Mouse (Mus musculus): ENCODE measurements around the gene Grik4. TPM values are rescaled to one million over a fixed set of nuclear protein-coding genes. Genes with fewer than 3 reads are reported as not detected.

Grik4 gene
- polyA plus RNA-seq, 1 experiment from 2014 or later: 4.4 TPM

DNA sequence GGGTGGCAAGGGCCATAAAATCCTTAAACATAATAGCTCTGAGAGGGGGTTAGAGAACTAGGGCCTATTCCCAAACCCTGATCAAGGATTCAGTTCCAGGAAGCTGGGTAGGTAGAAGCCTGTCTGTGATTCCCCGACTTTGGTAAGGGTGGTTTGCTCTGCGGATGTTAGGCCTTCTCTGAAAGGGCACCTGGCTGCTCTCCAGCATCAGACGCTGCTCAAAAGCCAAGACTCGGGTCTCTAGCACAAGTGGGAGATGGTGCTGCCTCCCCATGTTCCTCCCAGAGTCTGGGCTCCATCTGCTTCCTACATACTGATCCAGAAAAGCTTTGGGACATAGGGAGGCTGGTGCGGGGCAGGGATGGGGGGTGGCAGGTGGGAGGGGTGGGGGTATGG lies 270.3 kb downstream of the Grik4 start:
- Histone ChIP-seq H3K9ac (replicated peaks) (no peak overlapping the region), H3K4me2 (replicated peaks) (no peak overlapping the region), H3K4me3 (no peak overlapping the region), H3K4me1 (peaks cover 9% of the 10 kb centered on the region; the same call in 1 of the 2 replicates), H3K9me3 (no peaks in the 10 kb centered on the region), H3K27ac (replicated peaks) (no peak overlapping the region), H3K36me3 (no peaks in the 10 kb centered on the region), H3K27me3 (no peaks in the 10 kb centered on the region)
- 56% methylated on average over 5 of the region's 5 CpGs for WGBS
- ATAC-seq (replicated peaks): no peak

DNA sequence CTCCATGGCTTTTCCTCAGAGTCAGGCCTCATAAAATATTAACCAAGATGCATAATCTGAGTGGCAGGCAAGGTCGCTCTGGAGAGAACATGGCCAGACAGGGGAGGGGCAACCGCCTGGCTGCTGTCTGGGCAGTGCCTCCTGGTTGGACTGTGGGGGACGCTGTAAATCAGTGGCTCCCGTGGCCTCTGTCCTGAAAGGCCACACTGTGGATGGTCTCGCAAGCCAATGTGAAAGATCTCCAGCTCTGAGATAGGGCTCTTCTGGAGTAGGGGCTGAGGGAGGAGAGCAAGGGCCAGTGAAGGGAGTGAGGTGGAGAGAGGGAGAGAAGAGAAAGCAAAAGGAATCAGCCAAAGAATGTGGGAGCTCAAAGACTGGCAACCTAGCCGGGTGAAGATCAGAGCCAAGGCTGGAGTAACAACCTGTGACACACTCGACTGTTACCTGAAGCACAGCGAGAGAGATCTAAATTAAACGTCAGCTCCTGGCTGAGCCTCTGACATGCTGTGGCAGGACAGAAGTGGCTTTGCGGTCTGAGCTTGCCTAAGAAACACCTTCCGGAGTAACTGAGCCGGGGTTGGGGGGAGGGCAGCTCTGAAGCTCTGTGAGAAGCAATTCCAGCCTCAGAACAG lies 270.8 kb downstream of the Grik4 start:
- ATAC-seq (replicated peaks): no peak
- H3K9ac ChIP-seq (replicated peaks): no peak overlapping the region
- peaks cover 9% of the 10 kb centered on the region; the same call in 1 of the 2 replicates for H3K4me1 ChIP-seq
- no peaks in the 10 kb centered on the region for H3K27me3 ChIP-seq
- 80% methylated on average over 12 of the region's 12 CpGs for WGBS
- H3K4me3 ChIP-seq: no peak overlapping the region
- no peaks in the 10 kb centered on the region for H3K36me3 ChIP-seq
- no peaks in the 10 kb centered on the region for H3K9me3 ChIP-seq
- no peak overlapping the region for H3K4me2 ChIP-seq (replicated peaks)
- H3K27ac ChIP-seq (replicated peaks): no peak overlapping the region

DNA sequence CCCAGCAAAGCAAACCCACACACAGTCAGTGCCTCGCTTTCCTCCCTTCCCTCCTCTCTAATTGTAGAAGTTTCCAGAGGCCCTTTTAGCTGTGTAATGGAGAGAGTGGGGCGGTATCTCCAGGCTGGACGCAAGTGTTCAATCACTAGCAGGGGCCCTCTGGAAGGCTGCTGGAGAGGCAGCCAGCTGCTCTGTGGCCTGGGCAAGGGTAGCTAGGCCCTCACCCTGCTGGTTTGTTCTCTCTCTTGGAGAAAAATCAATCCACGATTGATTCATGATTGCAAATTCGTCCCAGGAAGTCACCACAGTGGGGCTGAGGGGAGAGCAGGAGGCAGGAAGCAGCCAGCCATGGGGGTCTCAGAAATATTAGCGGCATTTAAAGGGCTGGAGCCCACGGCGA lies 271.3 kb downstream of the Grik4 start:
- Histone ChIP-seq H3K36me3 (no peaks in the 10 kb centered on the region), H3K27ac (replicated peaks) (no peak overlapping the region), H3K27me3 (no peaks in the 10 kb centered on the region), H3K9ac (replicated peaks) (no peak overlapping the region), H3K4me1 (peaks cover 9% of the 10 kb centered on the region; the same call in 1 of the 2 replicates), H3K4me3 (no peak overlapping the region), H3K4me2 (replicated peaks) (no peak overlapping the region), H3K9me3 (no peaks in the 10 kb centered on the region)
- WGBS: 78% methylated on average over 8 of the region's 8 CpGs
- ATAC-seq (replicated peaks): no peak

DNA sequence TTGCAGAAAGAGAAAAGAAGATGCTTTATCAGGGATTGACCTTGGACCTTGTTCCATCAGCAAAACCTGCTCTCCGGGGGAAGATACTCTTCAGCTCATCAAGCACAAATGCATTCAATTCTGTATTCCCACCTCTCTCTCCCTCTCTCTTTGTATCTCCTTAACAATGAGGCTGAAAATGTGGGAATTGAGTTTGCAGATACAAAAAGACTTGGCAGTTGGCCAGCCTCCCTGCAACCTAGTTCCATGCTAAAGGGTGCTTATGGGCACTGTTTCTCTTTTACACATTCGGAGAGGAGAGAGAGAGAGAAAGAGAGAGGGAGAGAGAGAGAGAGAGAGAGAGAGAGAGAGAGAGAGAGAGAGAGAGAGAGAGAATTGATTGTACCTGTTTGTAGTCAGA lies 273.7 kb downstream of the Grik4 start:
- WGBS: 13% methylated on average over 2 of the region's 2 CpGs
- no peak overlapping the region for H3K27ac ChIP-seq (replicated peaks)
- no peaks in the 10 kb centered on the region for H3K36me3 ChIP-seq
- no peak overlapping the region for H3K9ac ChIP-seq (replicated peaks)
- no peaks in the 10 kb centered on the region for H3K9me3 ChIP-seq
- ATAC-seq (replicated peaks): no peak
- H3K4me2 ChIP-seq (replicated peaks): no peak overlapping the region
- no peak overlapping the region for H3K4me3 ChIP-seq
- peaks cover 9% of the 10 kb centered on the region; the same call in 1 of the 2 replicates for H3K4me1 ChIP-seq
- H3K27me3 ChIP-seq: no peaks in the 10 kb centered on the region

DNA sequence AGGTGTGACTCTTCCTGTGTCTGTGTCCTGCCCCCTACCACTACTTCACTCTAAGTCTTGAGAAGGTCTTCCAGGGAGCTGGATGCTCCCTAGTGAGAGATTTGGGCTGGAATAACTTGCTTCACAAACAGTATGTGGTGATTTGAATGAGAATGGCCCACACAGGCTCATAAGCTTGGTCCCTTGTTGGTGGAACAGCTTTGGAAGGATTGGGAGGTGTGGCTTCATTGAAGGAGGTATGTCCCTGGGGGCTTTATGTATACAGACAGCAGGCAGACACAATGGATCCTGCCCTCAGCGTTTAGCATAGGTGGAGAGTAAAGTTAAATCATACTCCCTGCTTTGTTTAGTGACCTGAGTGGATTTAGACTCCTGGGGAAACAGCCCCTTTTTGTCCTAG lies 282.8 kb downstream of the Grik4 start:
- Histone ChIP-seq H3K4me2 (replicated peaks) (no peak overlapping the region), H3K36me3 (no peaks in the 10 kb centered on the region), H3K27me3 (no peaks in the 10 kb centered on the region), H3K9ac (replicated peaks) (no peak overlapping the region), H3K9me3 (no peaks in the 10 kb centered on the region), H3K27ac (replicated peaks) (no peak overlapping the region), H3K4me1 (no peaks in the 10 kb centered on the region), H3K4me3 (no peak overlapping the region)
- no peak for ATAC-seq (replicated peaks)
- WGBS: 67% methylated on average over 1 of the region's 1 CpGs

DNA sequence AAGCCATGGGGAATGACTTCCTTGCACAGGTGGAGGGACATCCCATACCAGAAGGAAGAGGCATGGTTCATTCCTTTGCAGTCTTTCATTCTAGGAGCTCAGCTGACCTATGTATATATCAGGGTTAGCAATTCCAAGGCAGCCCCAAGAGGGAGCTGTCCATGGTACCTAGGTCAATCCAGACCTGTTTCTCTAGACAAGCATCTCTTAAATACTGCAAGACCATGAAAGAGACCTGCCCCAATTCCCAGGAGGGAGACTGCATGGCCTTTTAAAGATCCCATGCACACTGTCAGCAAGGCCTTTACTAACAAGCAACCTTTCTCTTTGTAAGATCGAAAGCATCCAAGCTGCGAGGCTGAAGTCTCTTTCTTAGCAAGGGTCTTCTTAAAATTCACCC lies 291.5 kb downstream of the Grik4 start:
- H3K4me2 ChIP-seq (replicated peaks): no peak overlapping the region
- no peaks in the 10 kb centered on the region for H3K9me3 ChIP-seq
- ATAC-seq (replicated peaks): no peak
- H3K4me3 ChIP-seq: no peak overlapping the region
- H3K27me3 ChIP-seq: no peaks in the 10 kb centered on the region
- H3K27ac ChIP-seq (replicated peaks): no peak overlapping the region
- peaks cover 6% of the 10 kb centered on the region; the same call in 1 of the 2 replicates for H3K4me1 ChIP-seq
- H3K9ac ChIP-seq (replicated peaks): no peak overlapping the region
- no peaks in the 10 kb centered on the region for H3K36me3 ChIP-seq
- WGBS: 72% methylated on average over 2 of the region's 2 CpGs

DNA sequence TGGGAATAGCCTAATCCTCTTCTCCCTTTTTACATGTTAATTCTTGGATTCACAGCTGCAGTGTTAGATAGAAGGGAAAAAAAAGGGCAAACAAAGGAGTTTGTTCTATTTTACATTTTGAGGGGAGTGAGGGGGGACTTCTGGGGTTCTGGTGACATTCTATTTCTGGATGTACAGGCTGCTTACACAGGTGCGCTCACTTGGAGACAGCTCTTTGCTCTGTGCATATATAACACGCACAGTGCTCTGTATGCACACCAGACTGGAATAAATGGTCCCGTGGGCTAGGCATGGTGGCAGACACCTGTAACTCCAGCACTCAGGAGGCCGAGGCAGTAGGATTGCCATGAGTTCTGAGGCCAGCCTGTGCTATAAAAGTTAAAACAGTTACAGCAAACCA lies 292.0 kb downstream of the Grik4 start:
- H3K4me3 ChIP-seq: no peak overlapping the region
- H3K9ac ChIP-seq (replicated peaks): no peak overlapping the region
- ATAC-seq (replicated peaks): no peak
- H3K27ac ChIP-seq (replicated peaks): no peak overlapping the region
- no peaks in the 10 kb centered on the region for H3K9me3 ChIP-seq
- no peaks in the 10 kb centered on the region for H3K36me3 ChIP-seq
- peaks cover 6% of the 10 kb centered on the region; the same call in 1 of the 2 replicates for H3K4me1 ChIP-seq
- no peak overlapping the region for H3K4me2 ChIP-seq (replicated peaks)
- 55% methylated on average over 4 of the region's 4 CpGs for WGBS
- H3K27me3 ChIP-seq: no peaks in the 10 kb centered on the region

DNA sequence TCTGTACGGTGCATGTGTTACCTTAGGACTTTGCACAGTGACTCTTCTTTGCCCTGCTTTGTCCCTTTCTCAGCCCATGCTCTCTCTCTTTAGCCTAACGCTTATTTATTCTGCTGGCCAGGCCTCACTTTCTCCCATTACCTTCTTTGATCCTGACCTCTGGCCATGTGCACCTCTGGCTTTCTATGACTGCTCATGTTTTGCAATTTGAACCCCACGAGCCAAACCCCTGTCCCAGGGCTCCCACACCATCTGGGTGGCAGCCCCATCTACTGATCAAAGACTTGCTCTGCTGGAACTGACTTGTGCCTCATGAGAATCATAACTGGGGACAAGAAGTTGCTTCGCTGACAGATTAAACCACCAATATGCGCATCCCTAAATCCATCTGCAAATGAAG lies 294.4 kb downstream of the Grik4 start:
- Histone ChIP-seq H3K27me3 (no peaks in the 10 kb centered on the region), H3K4me3 (no peak overlapping the region), H3K4me2 (replicated peaks) (no peak overlapping the region), H3K9me3 (no peaks in the 10 kb centered on the region), H3K4me1 (peaks cover 6% of the 10 kb centered on the region; the same call in 1 of the 2 replicates), H3K36me3 (no peaks in the 10 kb centered on the region), H3K27ac (replicated peaks) (no peak overlapping the region), H3K9ac (replicated peaks) (no peak overlapping the region)
- WGBS: 78% methylated on average over 5 of the region's 5 CpGs
- ATAC-seq (replicated peaks): no peak

DNA sequence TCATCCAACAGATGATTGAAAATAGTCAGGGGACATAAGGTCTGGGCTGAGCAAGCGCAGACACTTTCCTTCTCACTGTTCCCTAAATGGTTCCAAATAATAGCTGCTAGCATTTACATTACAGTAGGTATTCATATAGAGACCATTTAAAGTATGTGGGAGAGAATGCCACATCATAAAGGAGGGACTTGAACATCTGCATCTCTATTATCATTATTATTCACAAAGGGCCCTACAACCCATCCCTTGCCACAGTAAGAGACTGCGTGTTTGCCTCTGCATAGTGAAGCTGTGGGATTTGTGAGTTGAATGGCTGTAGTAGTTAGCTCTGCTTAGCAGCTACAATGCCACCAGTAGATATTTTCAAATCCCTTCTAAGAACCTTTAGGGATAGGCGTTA lies 296.2 kb downstream of the Grik4 start:
- H3K9ac ChIP-seq (replicated peaks): no peak overlapping the region
- H3K4me3 ChIP-seq: no peak overlapping the region
- ATAC-seq (replicated peaks): no peak
- H3K4me2 ChIP-seq (replicated peaks): no peak overlapping the region
- H3K4me1 ChIP-seq: peaks cover 13% of the 10 kb centered on the region
- no peaks in the 10 kb centered on the region for H3K27me3 ChIP-seq
- no peaks in the 10 kb centered on the region for H3K36me3 ChIP-seq
- WGBS: 85% methylated on average over 3 of the region's 3 CpGs
- no peaks in the 10 kb centered on the region for H3K9me3 ChIP-seq
- no peak overlapping the region for H3K27ac ChIP-seq (replicated peaks)

DNA sequence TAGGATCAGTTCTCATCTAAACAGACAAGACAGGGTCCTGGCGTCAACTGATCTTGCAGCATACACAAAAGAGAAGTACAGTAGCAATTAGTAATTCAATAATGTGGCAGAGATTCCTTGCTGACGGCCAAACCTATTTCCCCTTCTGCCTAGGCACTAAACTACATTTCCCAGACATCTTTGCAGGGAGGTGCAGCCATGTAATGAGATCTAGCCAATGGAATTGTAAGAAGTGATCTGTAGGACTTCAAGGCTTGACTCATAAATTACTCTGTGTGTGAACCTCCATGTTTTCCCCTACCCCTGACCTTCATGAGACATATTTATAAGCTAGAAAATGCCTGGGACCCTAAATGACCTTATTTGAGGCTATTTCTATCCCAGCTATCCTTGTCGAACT lies 296.7 kb downstream of the Grik4 start:
- 66% methylated on average over 3 of the region's 3 CpGs for WGBS
- H3K4me1 ChIP-seq: peaks cover 18% of the 10 kb centered on the region

DNA sequence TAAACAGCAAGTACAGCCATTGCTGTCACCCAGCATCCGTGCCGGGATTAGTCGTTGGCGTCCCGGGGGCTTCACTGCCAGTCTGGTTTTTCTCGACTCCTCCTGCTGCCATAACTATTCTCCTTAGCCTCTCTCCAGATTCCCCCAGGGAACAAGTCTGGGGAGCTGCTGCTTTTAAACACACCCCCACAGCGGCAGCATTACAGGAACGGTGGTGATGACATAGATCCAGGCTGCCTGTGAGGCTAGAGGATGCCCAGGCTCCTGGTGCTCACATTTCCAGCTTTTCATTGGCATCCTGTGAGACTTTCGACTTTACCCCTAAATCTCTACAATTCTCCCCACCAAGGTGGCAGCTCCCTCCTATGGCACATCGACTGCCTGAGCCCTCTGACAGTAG lies 297.5 kb downstream of the Grik4 start:
- WGBS: 68% methylated on average over 10 of the region's 10 CpGs
- ATAC-seq (replicated peaks): no peak
- H3K4me3 ChIP-seq: no peak overlapping the region
- H3K4me1 ChIP-seq: peaks cover 21% of the 10 kb centered on the region
- no peaks in the 10 kb centered on the region for H3K27me3 ChIP-seq
- no peaks in the 10 kb centered on the region for H3K9me3 ChIP-seq
- no peak overlapping the region for H3K9ac ChIP-seq (replicated peaks)
- no peak overlapping the region for H3K27ac ChIP-seq (replicated peaks)
- H3K4me2 ChIP-seq (replicated peaks): no peak overlapping the region
- no peaks in the 10 kb centered on the region for H3K36me3 ChIP-seq

More for the DNA sequence above, 296.7 kb downstream of the Grik4 start:
- ATAC-seq (replicated peaks): no peak
- no peak overlapping the region for H3K27ac ChIP-seq (replicated peaks)
- no peak overlapping the region for H3K4me2 ChIP-seq (replicated peaks)
- H3K4me3 ChIP-seq: no peak overlapping the region
- no peaks in the 10 kb centered on the region for H3K9me3 ChIP-seq
- H3K27me3 ChIP-seq: no peaks in the 10 kb centered on the region
- H3K9ac ChIP-seq (replicated peaks): no peak overlapping the region
- H3K36me3 ChIP-seq: no peaks in the 10 kb centered on the region

DNA sequence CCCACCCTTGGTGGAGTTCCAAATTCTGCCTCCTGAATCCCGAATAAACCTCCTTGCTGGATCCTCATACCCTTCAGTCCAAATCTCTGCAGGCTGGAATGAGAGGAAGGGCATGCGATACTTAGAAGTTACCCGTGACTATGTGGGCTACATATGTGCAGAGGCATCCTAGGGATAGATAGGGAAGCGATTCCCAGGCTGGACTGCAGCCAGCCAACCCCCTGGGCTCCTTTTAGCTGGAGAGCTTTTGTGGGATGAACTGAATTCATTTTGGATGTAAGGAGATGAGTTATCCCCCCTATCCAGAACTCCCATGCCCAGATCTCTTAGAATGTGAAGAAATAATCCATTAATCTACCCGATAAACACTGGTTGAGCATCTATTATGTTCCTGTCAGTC lies 299.1 kb downstream of the Grik4 start:
- Histone ChIP-seq H3K4me1 (peaks cover 20% of the 10 kb centered on the region), H3K27ac (replicated peaks) (no peak overlapping the region), H3K9me3 (no peaks in the 10 kb centered on the region), H3K9ac (replicated peaks) (no peak overlapping the region), H3K36me3 (no peaks in the 10 kb centered on the region), H3K4me2 (replicated peaks) (no peak overlapping the region), H3K27me3 (no peaks in the 10 kb centered on the region), H3K4me3 (no peak overlapping the region)
- whole genome bisulfite sequencing: 81% methylated on average over 5 of the region's 5 CpGs
- ATAC-seq (replicated peaks): no peak

DNA sequence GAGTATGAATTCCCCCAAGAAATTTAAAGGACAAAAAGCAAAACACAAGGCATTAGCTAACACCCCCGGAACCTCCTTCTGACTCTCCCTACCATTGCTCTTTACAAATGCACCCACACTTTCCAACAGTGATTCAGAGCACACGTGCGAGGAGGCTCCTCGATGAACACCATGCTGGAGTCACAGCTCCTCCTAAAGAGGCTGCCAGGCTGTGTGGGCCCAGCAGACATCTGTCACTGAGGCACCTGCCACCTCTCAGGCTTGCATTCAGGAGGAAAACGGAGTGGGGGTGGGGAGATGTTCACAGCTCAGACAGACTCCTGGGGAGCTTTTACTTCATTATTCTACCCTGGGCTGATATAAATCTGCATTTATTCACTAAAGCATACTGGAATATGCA lies 301.5 kb downstream of the Grik4 start:
- no peaks in the 10 kb centered on the region for H3K9me3 ChIP-seq
- peak overlapping the region; percentile 37 for H3K27ac ChIP-seq (replicated peaks)
- no peak overlapping the region for H3K9ac ChIP-seq (replicated peaks)
- H3K4me3 ChIP-seq: no peak overlapping the region
- no peaks in the 10 kb centered on the region for H3K36me3 ChIP-seq
- peak; percentile 76 for ATAC-seq (replicated peaks)
- H3K27me3 ChIP-seq: no peaks in the 10 kb centered on the region
- 19% methylated on average over 5 of the region's 5 CpGs for WGBS
- H3K4me1 ChIP-seq: peaks cover 27% of the 10 kb centered on the region
- no peak overlapping the region for H3K4me2 ChIP-seq (replicated peaks)
